Mouse (Mus musculus) myocyte (in vitro differentiated cells): ENCODE data around the gene 6430628N08Rik.

Experiments
- CEBPB ChIP-seq: IDR thresholded peaks from 2 replicates; pipeline ENCODE4 v1.6.1; 2011; ENCODE audit warnings: mild to moderate bottlenecking, moderate library complexity; ENCODE audit not compliant: poor library complexity, insufficient read depth, severe bottlenecking
- E2F4 ChIP-seq: IDR thresholded peaks from one replicate; pipeline ENCODE4 v1.6.1; 2011; ENCODE audit warnings: mild to moderate bottlenecking, control low read depth, moderate library complexity; ENCODE audit not compliant: insufficient read depth
- MAX ChIP-seq: IDR thresholded peaks from one replicate; pipeline ENCODE4 v1.6.1; 2011; ENCODE audit warnings: low read depth, mild to moderate bottlenecking, control low read depth
- MYOD1 ChIP-seq, 3 experiments: IDR thresholded peaks; one replicate each; pipeline ENCODE4 v1.6.1; 2011; ENCODE audit warnings: control low read depth in 2 of 3, low read depth in 2 of 3, mild to moderate bottlenecking in 2 of 3, moderate library complexity in 1 of 3; ENCODE audit not compliant: insufficient read length in 2 of 3, control insufficient read depth in 1 of 3
- MYOG ChIP-seq, 3 experiments: IDR thresholded peaks; one replicate each; pipeline ENCODE4 v1.6.1; 2011; ENCODE audit warnings: control low read depth in 2 of 3, low read depth in 2 of 3, mild to moderate bottlenecking in 2 of 3; ENCODE audit not compliant: insufficient read length in 2 of 3, control insufficient read depth in 1 of 3, insufficient read depth in 1 of 3
- POLR2A ChIP-seq: IDR thresholded peaks from one replicate; pipeline ENCODE4 v1.6.1; 2011; ENCODE audit warnings: low read depth, mild to moderate bottlenecking, control low read depth, moderate library complexity; ENCODE audit not compliant: insufficient read length
- POLR2AphosphoS2 ChIP-seq: IDR thresholded peaks from one replicate; pipeline ENCODE4 v1.6.1; 2011; ENCODE audit warnings: low read depth, control low read depth; ENCODE audit not compliant: insufficient read length
- REST ChIP-seq: IDR thresholded peaks from one replicate; pipeline ENCODE4 v1.6.1; 2011; ENCODE audit warnings: mild to moderate bottlenecking, control low read depth, moderate library complexity; ENCODE audit not compliant: insufficient read depth, insufficient read length
- SRF ChIP-seq: IDR thresholded peaks from one replicate; pipeline ENCODE4 v1.6.1; 2011; ENCODE audit warnings: low read depth; ENCODE audit not compliant: control insufficient read depth, insufficient read length
- TCF12 ChIP-seq: IDR thresholded peaks from one replicate; pipeline ENCODE4 v1.6.1; 2011; ENCODE audit warnings: mild to moderate bottlenecking, control low read depth; ENCODE audit not compliant: poor library complexity, insufficient read depth, severe bottlenecking
- TCF3 ChIP-seq: IDR thresholded peaks from one replicate; pipeline ENCODE4 v1.6.1; 2011; ENCODE audit warnings: low read depth, control low read depth; ENCODE audit not compliant: insufficient read length
- USF1 ChIP-seq: IDR thresholded peaks from one replicate; pipeline ENCODE4 v1.6.1; 2011; ENCODE audit warnings: low read depth, mild to moderate bottlenecking, control low read depth, moderate library complexity

DNA sequence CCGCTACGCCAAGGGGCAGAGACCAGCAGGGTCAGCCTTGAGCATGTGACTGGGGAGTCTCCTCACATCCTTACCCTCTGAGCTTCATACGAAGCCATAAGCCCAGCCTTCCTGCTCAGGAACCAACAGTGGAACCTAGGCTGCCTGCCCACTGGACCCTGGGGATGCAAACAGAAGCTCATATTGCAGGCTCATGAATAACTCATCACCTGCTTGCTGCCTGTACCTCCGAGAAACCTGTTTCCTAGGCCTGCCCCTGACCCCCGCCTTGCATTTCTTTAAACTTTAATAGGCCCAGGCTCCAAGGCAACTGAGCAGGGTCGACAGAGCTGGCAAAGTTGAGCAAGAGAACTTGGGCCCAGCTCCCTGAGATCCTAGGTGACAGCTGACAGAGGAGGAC is 6.4 kb upstream of the 6430628N08Rik start, which contains the start of gene Kncn:
- no peak for TF ChIP-seq POLR2AphosphoS2
- no peak for TF ChIP-seq SRF
- no peak for TF ChIP-seq REST
- no peak for TF ChIP-seq POLR2A
- TF ChIP-seq E2F4 = no peak
- TF ChIP-seq TCF12 = no peak
- no peak for TF ChIP-seq USF1
- TF ChIP-seq MAX = no peak
- no peak for TF ChIP-seq MYOD1 (IDR thresholded peaks at IDR 0.05; ENCODE audit: control insufficient read depth in 1 of 3, insufficient read length in 2 of 3, low read depth in 2 of 3)
- TF ChIP-seq MYOG (IDR thresholded peaks at IDR 0.05; ENCODE audit: control insufficient read depth in 1 of 3, insufficient read depth in 1 of 3, insufficient read length in 2 of 3, low read depth in 2 of 3) = no peak
- no peak for TF ChIP-seq TCF3
- no peak for TF ChIP-seq CEBPB
